Mouse (Mus musculus) embryonic facial prominence, embryonic 15.5 days (tissue): ENCODE results near the gene Ap3b1. TPM values are rescaled to one million over a fixed set of nuclear protein-coding genes. Genes with fewer than 3 reads are reported as not detected.

Experiments used
- ATAC-seq: fragments of 200-750 bp; cut with Nextera tagmentation; 2 replicates; pipeline ENCODE4 v1.8.0; 2017; ENCODE audit warnings: low read depth, moderate TSS enrichment; ENCODE audit not compliant: insufficient number of reproducible peaks, low FRiP score, low TSS enrichment
- H3K27ac ChIP-seq: fragments of 300-500 bp; sonication (generic); replicated peaks from 2 replicates; pipeline ENCODE4 v1.5.1; 2015; ENCODE audit warnings: mild to moderate bottlenecking, inconsistent platforms
- H3K27me3 ChIP-seq: fragments of 300-500 bp; sonication (generic); 2 replicates; pipeline ENCODE4 v1.6.1; 2015; ENCODE audit warnings: inconsistent platforms
- H3K36me3 ChIP-seq: fragments of 300-500 bp; sonication (generic); 2 replicates; pipeline ENCODE4 v1.6.1; 2015; ENCODE audit warnings: mild to moderate bottlenecking, inconsistent platforms
- H3K4me1 ChIP-seq: fragments of 300-500 bp; sonication (generic); 2 replicates; pipeline ENCODE4 v1.6.1; 2015; ENCODE audit warnings: inconsistent platforms
- H3K4me2 ChIP-seq: fragments of 300-500 bp; sonication (generic); replicated peaks from 2 replicates; pipeline ENCODE4 v1.6.1; 2015; ENCODE audit warnings: mild to moderate bottlenecking, inconsistent platforms
- H3K4me3 ChIP-seq: fragments of 300-500 bp; sonication (generic); replicated peaks from 2 replicates; pipeline ENCODE4 v1.5.1; 2015; ENCODE audit warnings: mild to moderate bottlenecking, inconsistent platforms
- H3K9ac ChIP-seq: fragments of 300-500 bp; sonication (generic); 2 replicates; pipeline ENCODE4 v1.6.1; 2015; ENCODE audit warnings: inconsistent platforms
- H3K9me3 ChIP-seq: fragments of 300-500 bp; sonication (generic); replicated peaks from 2 replicates; pipeline ENCODE4 v1.6.1; 2016; ENCODE audit warnings: inconsistent platforms
- WGBS: fragments of 180-500 bp; shearing (Covaris S2); methylation state at CpG from one replicate; pipeline ENCODE4 v1.1.7; 2015; 5-methylcytosine and 5-hydroxymethylcytosine counted together
- polyA plus RNA-seq: library from polyadenylated mRNA; unstranded; fragments of >200 nt; fragmentation: Nextera tagmentation; extraction: Ambion mirVana; gene quantifications from 2 replicates; pipeline ENCODE4 v1.2.1, GENCODE M21; 2015

The Ap3b1 gene
- polyA plus RNA-seq, 1 experiment from 2014 or later = 43.8 TPM

DNA sequence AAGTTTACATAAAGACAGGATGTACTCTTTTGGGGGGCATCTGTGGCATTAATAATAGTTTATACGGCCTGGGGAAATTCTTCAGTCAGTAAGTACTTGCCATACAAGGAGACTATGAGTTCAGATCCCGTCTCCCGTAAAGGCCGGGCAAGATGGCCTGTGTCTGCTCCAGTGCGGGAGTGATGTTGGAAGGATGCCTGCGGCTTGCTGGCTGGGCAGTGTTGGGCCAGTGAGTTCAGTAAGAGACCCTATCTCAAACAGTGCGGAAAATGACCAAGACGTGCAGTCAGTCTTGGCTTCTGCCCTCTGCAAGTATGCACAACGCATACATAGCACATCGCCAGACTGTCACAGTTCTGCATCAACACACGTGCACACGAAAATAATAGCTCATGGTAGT is 95.4 kb downstream of the Ap3b1 start:
- Histone ChIP-seq H3K36me3 (peaks cover 19% of the 10 kb centered on the region; the same call in 1 of the 2 replicates), H3K27me3 (no peaks in the 10 kb centered on the region), H3K4me3 (no peak overlapping the region), H3K27ac (no peak overlapping the region), H3K4me2 (no peak overlapping the region), H3K9me3 (no peaks in the 10 kb centered on the region), H3K9ac (no peak overlapping the region), H3K4me1 (no peaks in the 10 kb centered on the region)
- WGBS = 88% methylated on average over 12 of the region's 12 CpGs
- ATAC-seq = no peak

DNA sequence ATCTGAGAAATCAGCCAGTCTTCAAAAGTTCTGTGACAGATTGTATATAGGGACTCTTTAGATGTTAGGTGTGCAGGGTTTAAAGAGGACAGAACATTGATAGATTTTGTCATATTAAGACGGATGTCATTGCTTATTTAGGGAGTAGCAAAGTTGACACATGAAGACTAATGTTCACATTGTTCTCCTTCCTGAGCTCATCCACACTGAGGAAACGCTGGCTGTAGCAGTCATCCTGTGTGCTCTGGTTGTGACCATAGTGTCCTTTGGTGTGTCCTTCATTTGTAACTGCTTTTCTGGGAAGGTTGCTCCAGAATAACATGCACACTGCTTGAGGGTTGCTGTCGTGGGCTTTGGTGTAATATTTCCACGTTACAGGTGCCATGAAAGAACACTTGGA is 100.4 kb downstream of the Ap3b1 start:
- H3K4me2 ChIP-seq = no peak overlapping the region
- no peaks in the 10 kb centered on the region for H3K4me1 ChIP-seq
- H3K9ac ChIP-seq = no peak overlapping the region
- no peaks in the 10 kb centered on the region for H3K27me3 ChIP-seq
- H3K4me3 ChIP-seq = no peak overlapping the region
- peaks cover 19% of the 10 kb centered on the region; the same call in 1 of the 2 replicates for H3K36me3 ChIP-seq
- no peak for ATAC-seq
- H3K27ac ChIP-seq = no peak overlapping the region
- H3K9me3 ChIP-seq = no peaks in the 10 kb centered on the region
- 72% methylated on average over 4 of the region's 4 CpGs for WGBS

- Histone ChIP-seq H3K4me3 (no peak overlapping the region), H3K27ac (no peak overlapping the region), H3K4me1 (no peaks in the 10 kb centered on the region), H3K36me3 (peaks cover 17% of the 10 kb centered on the region; the same call in 1 of the 2 replicates), H3K9ac (no peak overlapping the region), H3K4me2 (no peak overlapping the region), H3K27me3 (no peaks in the 10 kb centered on the region), H3K9me3 (no peaks in the 10 kb centered on the region)
- WGBS = 35% methylated on average over 2 of the region's 2 CpGs
- no peak for ATAC-seq
Observed at GRCm38 (mm10) chr13:94464221-94464620, 105.5 kb downstream of the Ap3b1 start.

- ATAC-seq = no peak
- WGBS = 98% methylated on average over 1 of the region's 1 CpGs
- Histone ChIP-seq H3K4me3 (no peak overlapping the region), H3K4me2 (no peak overlapping the region), H3K27ac (no peak overlapping the region), H3K9ac (no peak overlapping the region), H3K36me3 (peaks cover 14% of the 10 kb centered on the region; the same call in 1 of the 2 replicates), H3K9me3 (no peaks in the 10 kb centered on the region), H3K4me1 (no peaks in the 10 kb centered on the region), H3K27me3 (no peaks in the 10 kb centered on the region)
Observed at GRCm38 (mm10) chr13:94468551-94468950, 109.8 kb downstream of the Ap3b1 start.

DNA sequence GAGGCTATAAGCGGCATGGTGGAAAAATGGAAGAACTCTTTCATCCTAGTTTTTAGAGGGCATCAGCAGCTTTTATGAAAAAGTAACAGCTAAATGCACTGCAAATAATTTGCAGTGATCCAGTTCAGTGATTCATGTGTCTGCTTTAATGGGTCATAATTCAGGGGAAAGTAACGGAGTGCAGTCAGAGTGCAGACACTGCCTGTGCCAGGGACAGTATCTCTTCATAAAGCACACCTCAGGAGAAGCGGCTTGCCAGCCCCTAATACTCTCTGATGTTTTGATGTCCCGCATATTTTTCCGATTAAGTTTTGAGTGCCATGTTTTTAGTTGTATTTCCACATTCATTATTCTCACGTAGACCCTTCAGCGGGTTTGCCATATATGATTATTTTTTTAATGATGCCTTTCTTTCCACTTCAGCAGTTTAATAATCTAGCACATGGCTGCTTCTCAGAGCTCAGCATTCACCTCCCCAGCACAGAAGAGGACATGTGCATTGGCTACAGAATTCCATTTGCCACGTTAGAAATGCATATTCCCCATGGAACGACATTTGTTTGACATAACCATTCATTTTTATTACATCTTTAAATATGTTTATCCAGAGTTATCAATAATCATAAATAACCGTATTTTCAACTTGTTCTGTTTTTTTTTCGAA is 112.4 kb downstream of the Ap3b1 start:
- H3K27ac ChIP-seq = no peak overlapping the region
- no peak for ATAC-seq
- 80% methylated on average over 11 of the region's 11 CpGs for WGBS

GRCm38 (mm10) chr13:94476208-94476607 is 117.4 kb downstream of the Ap3b1 start:
- 94% methylated on average over 3 of the region's 3 CpGs for WGBS
- Histone ChIP-seq H3K9ac (no peak overlapping the region), H3K4me2 (no peak overlapping the region), H3K36me3 (peaks cover 39% of the 10 kb centered on the region), H3K27me3 (no peaks in the 10 kb centered on the region), H3K27ac (no peak overlapping the region), H3K4me1 (no peaks in the 10 kb centered on the region), H3K4me3 (no peak overlapping the region), H3K9me3 (no peaks in the 10 kb centered on the region)
- no peak for ATAC-seq

More for the DNA sequence above, 112.4 kb downstream of the Ap3b1 start:
- Histone ChIP-seq H3K27me3 (no peaks in the 10 kb centered on the region), H3K36me3 (peaks cover 20% of the 10 kb centered on the region; the same call in 1 of the 2 replicates), H3K4me3 (no peak overlapping the region), H3K9me3 (no peaks in the 10 kb centered on the region), H3K9ac (no peak overlapping the region), H3K4me2 (no peak overlapping the region), H3K4me1 (no peaks in the 10 kb centered on the region)

- H3K4me2 ChIP-seq = no peak overlapping the region
- no peak overlapping the region for H3K9ac ChIP-seq
- no peaks in the 10 kb centered on the region for H3K4me1 ChIP-seq
- H3K4me3 ChIP-seq = no peak overlapping the region
- ATAC-seq = no peak
- 84% methylated on average over 7 of the region's 7 CpGs for WGBS
- no peaks in the 10 kb centered on the region for H3K27me3 ChIP-seq
- no peaks in the 10 kb centered on the region for H3K9me3 ChIP-seq
- H3K27ac ChIP-seq = no peak overlapping the region
- H3K36me3 ChIP-seq = peaks cover 62% of the 10 kb centered on the region
Observed at GRCm38 (mm10) chr13:94480256-94480655, 121.5 kb downstream of the Ap3b1 start.

GRCm38 (mm10) chr13:94490684-94491083 is 131.9 kb downstream of the Ap3b1 start:
- Histone ChIP-seq H3K4me1 (no peaks in the 10 kb centered on the region), H3K27me3 (no peaks in the 10 kb centered on the region), H3K9me3 (no peaks in the 10 kb centered on the region), H3K4me2 (no peak overlapping the region), H3K27ac (no peak overlapping the region), H3K4me3 (no peak overlapping the region), H3K36me3 (peaks cover 19% of the 10 kb centered on the region), H3K9ac (no peak overlapping the region)
- no peak for ATAC-seq
- WGBS = 66% methylated on average over 3 of the region's 3 CpGs

DNA sequence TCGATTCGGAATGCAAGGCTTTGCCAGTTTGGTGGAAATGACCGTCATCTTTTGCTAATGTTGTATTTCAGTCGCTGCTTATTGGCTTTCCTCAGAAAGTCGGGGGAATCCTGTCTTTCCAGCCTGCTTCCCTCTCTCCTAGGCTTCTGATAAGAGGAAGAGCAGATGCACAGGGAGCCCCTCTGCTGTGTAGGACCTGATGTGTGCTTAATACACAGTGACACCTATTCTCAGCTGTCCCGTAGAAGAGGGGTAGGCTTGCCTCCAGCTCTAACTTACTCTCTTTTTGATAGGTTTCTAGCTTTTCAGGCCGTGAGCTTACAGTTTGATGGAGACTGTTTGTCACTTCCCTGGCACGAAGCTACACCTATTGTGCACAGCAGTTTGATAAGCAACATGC is 132.4 kb downstream of the Ap3b1 start:
- Histone ChIP-seq H3K9me3 (no peaks in the 10 kb centered on the region), H3K27ac (no peak overlapping the region), H3K4me1 (no peaks in the 10 kb centered on the region), H3K4me2 (no peak overlapping the region), H3K4me3 (no peak overlapping the region), H3K27me3 (no peaks in the 10 kb centered on the region), H3K36me3 (peaks cover 19% of the 10 kb centered on the region), H3K9ac (no peak overlapping the region)
- 86% methylated on average over 8 of the region's 8 CpGs for WGBS
- no peak for ATAC-seq

GRCm38 (mm10) chr13:94497521-94497920 is 138.8 kb downstream of the Ap3b1 start:
- Histone ChIP-seq H3K9ac (no peak overlapping the region), H3K4me3 (no peak overlapping the region), H3K4me2 (no peak overlapping the region), H3K27ac (no peak overlapping the region), H3K27me3 (no peaks in the 10 kb centered on the region), H3K4me1 (no peaks in the 10 kb centered on the region), H3K9me3 (no peaks in the 10 kb centered on the region), H3K36me3 (peaks cover 21% of the 10 kb centered on the region)
- ATAC-seq = no peak
- 78% methylated on average over 3 of the region's 3 CpGs for WGBS

DNA sequence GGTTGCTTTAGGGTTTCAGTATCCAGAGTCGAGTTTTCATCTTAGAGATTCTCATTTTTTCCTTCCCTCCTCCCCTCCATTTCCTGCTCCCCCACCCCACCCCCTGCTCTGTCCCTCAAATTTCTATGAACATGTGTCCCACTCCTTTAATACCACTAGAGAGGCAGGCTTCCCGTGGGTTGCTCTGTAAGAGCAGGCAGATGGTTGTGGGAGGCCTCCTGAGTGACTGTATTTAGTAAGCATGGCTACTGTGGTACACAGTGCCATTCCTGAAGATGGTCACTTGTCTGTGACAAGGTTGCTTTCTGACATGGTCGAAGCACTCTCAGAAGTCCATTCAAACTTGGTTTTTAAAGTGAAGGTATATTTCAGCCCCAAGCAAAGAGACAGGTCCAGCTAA is 147.7 kb downstream of the Ap3b1 start:
- Histone ChIP-seq H3K9me3 (no peaks in the 10 kb centered on the region), H3K4me2 (no peak overlapping the region), H3K4me1 (no peaks in the 10 kb centered on the region), H3K27ac (no peak overlapping the region), H3K36me3 (peaks cover 12% of the 10 kb centered on the region; the same call in 1 of the 2 replicates), H3K9ac (no peak overlapping the region), H3K4me3 (no peak overlapping the region), H3K27me3 (no peaks in the 10 kb centered on the region)
- no peak for ATAC-seq
- 53% methylated on average over 3 of the region's 3 CpGs for WGBS

GRCm38 (mm10) chr13:94508344-94508743 is 149.6 kb downstream of the Ap3b1 start:
- Histone ChIP-seq H3K4me1 (no peaks in the 10 kb centered on the region), H3K4me2 (no peak overlapping the region), H3K36me3 (peaks cover 15% of the 10 kb centered on the region; the same call in 1 of the 2 replicates), H3K27me3 (no peaks in the 10 kb centered on the region), H3K9me3 (no peaks in the 10 kb centered on the region), H3K9ac (no peak overlapping the region), H3K27ac (no peak overlapping the region), H3K4me3 (no peak overlapping the region)
- 59% methylated on average over 8 of the region's 8 CpGs for WGBS
- ATAC-seq = no peak
